Mouse (Mus musculus) MEL (cell line): Measurements from ENCODE around the gene Cox8c. TPM values are rescaled to one million over a fixed set of nuclear protein-coding genes. Genes with fewer than 3 reads are reported as not detected.

Source experiments
- DNase-seq: peaks from one replicate; pipeline ENCODE4 v3.0.0; 2011; ENCODE audit warnings: low read depth, low spot score
- H3K27ac ChIP-seq: 2 replicates; pipeline ENCODE4 v1.5.1; 2012; ENCODE audit warnings: low read depth, mild to moderate bottlenecking, control low read depth, low read length, moderate library complexity; ENCODE audit not compliant: control insufficient read depth
- H3K27me3 ChIP-seq, 2 experiments: fragments of 150-350 bp in 1 of 2; sonication (generic) in 1 of 2; 2 replicates each; pipeline ENCODE4 v1.6.1; 2012; ENCODE audit warnings: low read length in 2 of 2, mild to moderate bottlenecking in 2 of 2, improper control_type of control experiment in 1 of 2, moderate library complexity in 1 of 2; ENCODE audit not compliant: insufficient read depth in 2 of 2, control insufficient read depth in 1 of 2
- H3K36me3 ChIP-seq, 2 experiments: 2 replicates each; pipeline ENCODE4 v1.6.1; 2012 to 2014; ENCODE audit warnings: low read length in 2 of 2, improper control_type of control experiment in 1 of 2, inconsistent platforms in 1 of 2, mild to moderate bottlenecking in 1 of 2; ENCODE audit not compliant: insufficient read depth in 2 of 2, control insufficient read depth in 1 of 2
- H3K4me1 ChIP-seq, 2 experiments: fragments of 150-350 bp in 1 of 2; sonication (generic) in 1 of 2; 2 replicates each; pipeline ENCODE4 v1.6.1; 2012; ENCODE audit warnings: low read length in 2 of 2, improper control_type of control experiment in 1 of 2, mild to moderate bottlenecking in 1 of 2; ENCODE audit not compliant: insufficient read depth in 2 of 2, control insufficient read depth in 1 of 2
- H3K4me3 ChIP-seq, 2 experiments: fragments of 150-350 bp in 1 of 2; sonication (generic) in 1 of 2; 2 replicates each; pipeline ENCODE4 v1.5.1; 2012; ENCODE audit warnings: low read depth in 2 of 2, low read length in 2 of 2, mild to moderate bottlenecking in 2 of 2, moderate library complexity in 2 of 2, control low read depth in 1 of 2, improper control_type of control experiment in 1 of 2; ENCODE audit not compliant: control insufficient read depth in 1 of 2, insufficient read depth in 1 of 2
- H3K79me2 ChIP-seq: 2 replicates; pipeline ENCODE4 v1.6.1; 2012; ENCODE audit warnings: mild to moderate bottlenecking, low read length, moderate library complexity; ENCODE audit not compliant: control insufficient read depth, poor library complexity, insufficient read depth
- H3K9ac ChIP-seq: 2 replicates; pipeline ENCODE4 v1.6.1; 2012; ENCODE audit warnings: low read depth, mild to moderate bottlenecking, control low read depth, low read length, moderate library complexity; ENCODE audit not compliant: control insufficient read depth, poor library complexity, severe bottlenecking
- H3K9me3 ChIP-seq: fragments of 150-350 bp; sonication (generic); replicated peaks from 2 replicates; pipeline ENCODE4 v1.6.1; 2012; ENCODE audit warnings: mild to moderate bottlenecking, low read length, improper control_type of control experiment, moderate library complexity; ENCODE audit not compliant: insufficient read depth
- BHLHE40 ChIP-seq: IDR thresholded peaks from 2 replicates; pipeline ENCODE4 v1.6.1; 2012; ENCODE audit warnings: low read depth, mild to moderate bottlenecking, inconsistent platforms, low read length, improper control_type of control experiment, borderline replicate concordance
- CTCF ChIP-seq, 3 experiments: IDR thresholded peaks in 2 of 3; conservative IDR thresholded peaks in 1 of 3; 2 replicates each; pipeline ENCODE4 v1.5.1; 2011 to 2012; ENCODE audit warnings: low read length in 3 of 3, low read depth in 2 of 3, mild to moderate bottlenecking in 2 of 3, improper control_type of control experiment in 1 of 3, inconsistent platforms in 1 of 3, mixed read lengths in 1 of 3, moderate library complexity in 1 of 3; ENCODE audit not compliant: control insufficient read depth in 1 of 3, insufficient read depth in 1 of 3, poor library complexity in 1 of 3, severe bottlenecking in 1 of 3
- ETS1 ChIP-seq: IDR thresholded peaks from 2 replicates; pipeline ENCODE4 v1.6.1; 2012; ENCODE audit warnings: low read depth, mild to moderate bottlenecking, inconsistent platforms, low read length, improper control_type of control experiment, moderate library complexity
- GABPA ChIP-seq: IDR thresholded peaks from 2 replicates; pipeline ENCODE4 v1.6.1; 2012; ENCODE audit warnings: low read depth, mild to moderate bottlenecking, inconsistent platforms, low read length, improper control_type of control experiment, moderate library complexity
- HCFC1 ChIP-seq: IDR thresholded peaks from 2 replicates; pipeline ENCODE4 v1.6.1; 2012; ENCODE audit warnings: low read depth, mild to moderate bottlenecking, inconsistent platforms, low read length, improper control_type of control experiment, moderate library complexity
- JUND ChIP-seq: IDR thresholded peaks from 2 replicates; pipeline ENCODE4 v1.6.1; 2011; ENCODE audit warnings: low read depth, mild to moderate bottlenecking, improper control_type of control experiment, low read length
- MAFK ChIP-seq: IDR thresholded peaks from 2 replicates; pipeline ENCODE4 v1.6.1; 2011; ENCODE audit warnings: low read depth, mild to moderate bottlenecking, low read length, improper control_type of control experiment, borderline replicate concordance
- MAZ ChIP-seq: IDR thresholded peaks from 2 replicates; pipeline ENCODE4 v1.6.1; 2012; ENCODE audit warnings: low read depth, mild to moderate bottlenecking, inconsistent platforms, low read length, improper control_type of control experiment
- MEF2A ChIP-seq: IDR thresholded peaks from 2 replicates; pipeline ENCODE4 v1.6.1; 2014; ENCODE audit warnings: low read depth, mild to moderate bottlenecking, inconsistent platforms, low read length, improper control_type of control experiment; ENCODE audit not compliant: poor library complexity, insufficient replicate concordance, severe bottlenecking; ENCODE audit errors: extremely low read depth
- MXI1 ChIP-seq: IDR thresholded peaks from 2 replicates; pipeline ENCODE4 v1.6.1; 2011; ENCODE audit warnings: mild to moderate bottlenecking, low read depth, low read length, improper control_type of control experiment
- MYB ChIP-seq: IDR thresholded peaks from 2 replicates; pipeline ENCODE4 v1.6.1; 2011; ENCODE audit warnings: mild to moderate bottlenecking, low read depth, low read length, improper control_type of control experiment
- MYC ChIP-seq: IDR thresholded peaks from 2 replicates; pipeline ENCODE4 v1.6.1; 2011; ENCODE audit warnings: low read depth, mild to moderate bottlenecking, low read length, improper control_type of control experiment, moderate library complexity
- SMC3 ChIP-seq: IDR thresholded peaks from 2 replicates; pipeline ENCODE4 v1.6.1; 2011; ENCODE audit warnings: low read depth, low read length, improper control_type of control experiment
- TAL1 ChIP-seq: IDR thresholded peaks from 2 replicates; pipeline ENCODE4 v1.6.1; 2012; ENCODE audit warnings: mild to moderate bottlenecking, inconsistent platforms, low read length, moderate library complexity, mixed read lengths
- TCF12 ChIP-seq: IDR thresholded peaks from 2 replicates; pipeline ENCODE4 v1.6.1; 2014; ENCODE audit warnings: low read depth, mild to moderate bottlenecking, inconsistent platforms, low read length, improper control_type of control experiment, moderate library complexity
- UBTF ChIP-seq: IDR thresholded peaks from 2 replicates; pipeline ENCODE4 v1.6.1; 2012; ENCODE audit warnings: low read depth, mild to moderate bottlenecking, inconsistent platforms, low read length, improper control_type of control experiment, moderate library complexity, borderline replicate concordance; ENCODE audit not compliant: insufficient read depth
- ZC3H11A ChIP-seq: IDR thresholded peaks from 2 replicates; pipeline ENCODE4 v1.6.1; 2012; ENCODE audit warnings: low read depth, mild to moderate bottlenecking, inconsistent platforms, low read length, improper control_type of control experiment
- ZMIZ1 ChIP-seq: IDR thresholded peaks from 2 replicates; pipeline ENCODE4 v1.6.1; 2012; ENCODE audit warnings: low read depth, mild to moderate bottlenecking, inconsistent platforms, low read length, improper control_type of control experiment, moderate library complexity
- polyA plus RNA-seq, 2 experiments: library from polyadenylated mRNA; stranded (reverse) in 1 of 2; unstranded in 1 of 2; fragments of >175 nt in 1 of 2; fragments of >200 nt in 1 of 2; gene quantifications; 2 replicates each; pipeline versions ENCODE4 v1.2.1 to v1.2.4; 2012; ENCODE audit warnings: low replicate concordance in 2 of 2, low read depth in 1 of 2; ENCODE audit not compliant: insufficient read length in 2 of 2, insufficient read depth in 1 of 2, missing spikeins in 1 of 2
- total RNA-seq: library from RNA; depleted of rRNA; stranded (reverse); fragments of 300-350 nt; gene quantifications from 2 replicates; pipeline ENCODE4 v1.2.3, GENCODE M21; 2012

The Cox8c gene
- total and polyA plus RNA-seq, 3 experiments: not detected

GRCm38 (mm10) chr12:102878031-102878823 lies 20.9 kb upstream of the Cox8c start, which contains the start of gene Btbd7 (continued):
- TF ChIP-seq MAFK: no peak
- TF ChIP-seq TCF12: peak; percentile 47; the same call in 1 of the 2 replicates
- TF ChIP-seq MXI1: peak; percentile 46
- TF ChIP-seq MEF2A: no peak
- TF ChIP-seq, all 39 proteins: peak for 13

- H3K79me2 ChIP-seq: peaks cover 37% of the 10 kb centered on the region
- DNase-seq: no peak
- peak overlapping the region; percentile 69 for H3K9ac ChIP-seq
- peaks cover 6 to 8% of the 10 kb centered on the region in 2 experiments; a peak in 3 of 4 replicates for H3K4me1 ChIP-seq
- peak overlapping the region; percentile 61 to 72 for H3K4me3 ChIP-seq
- TF ChIP-seq JUND (no peak), ZMIZ1 (no peak), ZC3H11A (no peak), CTCF (IDR thresholded peaks at IDR 0.05 in 2 of 3, conservative IDR thresholded peaks at IDR 0.05 in 1 of 3; ENCODE audit: control insufficient read depth in 1 of 3, insufficient read depth in 1 of 3, low read depth in 2 of 3, low read length in 3 of 3, poor library complexity in 1 of 3, severe bottlenecking in 1 of 3) (no peak), TAL1 (no peak), UBTF (no peak), MYC (no peak), ETS1 (no peak), GABPA (no peak), HCFC1 (no peak), SMC3 (no peak), MAZ (no peak), MEF2A (no peak), BHLHE40 (no peak), MYB (no peak)
- no peak overlapping the region for H3K27ac ChIP-seq
- peaks cover 0 to 28% of the 10 kb centered on the region in 2 experiments; a peak in 2 of 4 replicates for H3K36me3 ChIP-seq
- H3K27me3 ChIP-seq: no peaks in the 10 kb centered on the region
- no peaks in the 10 kb centered on the region for H3K9me3 ChIP-seq
Measured at GRCm38 (mm10) chr12:102878901-102879300, 20.2 kb upstream of the Cox8c start.
